Mouse (Mus musculus) liver, postnatal 0 days (tissue): Measurements from ENCODE around the gene Nudt5. TPM values are rescaled to one million over a fixed set of nuclear protein-coding genes. Genes with fewer than 3 reads are reported as not detected.

Experiments used
- ATAC-seq: fragments of 200-750 bp; cut with Nextera tagmentation; 2 replicates; pipeline ENCODE4 v1.8.0; 2017; ENCODE audit warnings: mild to moderate bottlenecking, moderate library complexity
- DNase-seq: peaks from one replicate; pipeline ENCODE4 v3.0.0-alpha.2; 2016
- H3K27ac ChIP-seq: fragments of 300-500 bp; sonication (generic); 2 replicates; pipeline ENCODE4 v1.5.1; 2014; ENCODE audit warnings: antibody characterized with exemption, moderate library complexity, mild to moderate bottlenecking, low read depth
- H3K27me3 ChIP-seq: fragments of 300-500 bp; sonication (generic); 2 replicates; pipeline ENCODE4 v1.6.1; 2014; ENCODE audit warnings: low read length, control low read depth, mixed read lengths; ENCODE audit not compliant: insufficient read depth
- H3K36me3 ChIP-seq: fragments of 300-500 bp; sonication (generic); replicated peaks from 2 replicates; pipeline ENCODE4 v1.6.1; 2014; ENCODE audit warnings: mild to moderate bottlenecking, control low read depth, low read length, moderate library complexity, mixed read lengths; ENCODE audit not compliant: insufficient read depth
- H3K4me1 ChIP-seq: fragments of 300-500 bp; sonication (generic); 2 replicates; pipeline ENCODE4 v1.6.1; 2014; ENCODE audit warnings: antibody characterized with exemption, mild to moderate bottlenecking, control low read depth; ENCODE audit not compliant: insufficient read depth
- H3K4me2 ChIP-seq: fragments of 300-500 bp; sonication (generic); 2 replicates; pipeline ENCODE4 v1.6.1; 2014; ENCODE audit warnings: low read depth, mild to moderate bottlenecking, low read length, moderate library complexity, mixed read lengths
- H3K4me3 ChIP-seq: fragments of 300-500 bp; sonication (generic); 2 replicates; pipeline ENCODE4 v1.5.1; 2014; ENCODE audit warnings: low read depth, low read length
- H3K9ac ChIP-seq: fragments of 300-500 bp; sonication (generic); replicated peaks from 2 replicates; pipeline ENCODE4 v1.6.1; 2014; ENCODE audit warnings: mild to moderate bottlenecking, moderate library complexity
- H3K9me3 ChIP-seq: fragments of 300-500 bp; sonication (generic); 2 replicates; pipeline ENCODE4 v1.6.1; 2016; ENCODE audit warnings: mild to moderate bottlenecking, control low read depth, low read length, mixed read lengths
- CTCF ChIP-seq: sonication (generic); IDR thresholded peaks from 2 replicates; pipeline ENCODE4 v1.5.1; 2016; ENCODE audit warnings: antibody characterized with exemption, low read depth
- EP300 ChIP-seq: IDR thresholded peaks from 2 replicates; pipeline ENCODE4 v1.6.1; 2016; ENCODE audit warnings: antibody characterized with exemption, low read depth, mild to moderate bottlenecking
- WGBS: fragments of 180-500 bp; shearing (Covaris S2); extraction: QIAGEN DNeasy Blood & Tissue Kit; methylation state at CpG from one replicate; pipeline ENCODE4 v1.1.7; 2014; ENCODE audit not compliant: insufficient replicate concordance; 5-methylcytosine and 5-hydroxymethylcytosine counted together
- polyA plus RNA-seq: library from polyadenylated mRNA; unstranded; fragments of >200 nt; fragmentation: Nextera tagmentation; extraction: Ambion mirVana; gene quantifications from 2 replicates; pipeline ENCODE4 v1.2.1, GENCODE M21; 2015

Gene Nudt5
- polyA plus RNA-seq, 1 experiment from 2014 or later: 25.7 TPM

DNA sequence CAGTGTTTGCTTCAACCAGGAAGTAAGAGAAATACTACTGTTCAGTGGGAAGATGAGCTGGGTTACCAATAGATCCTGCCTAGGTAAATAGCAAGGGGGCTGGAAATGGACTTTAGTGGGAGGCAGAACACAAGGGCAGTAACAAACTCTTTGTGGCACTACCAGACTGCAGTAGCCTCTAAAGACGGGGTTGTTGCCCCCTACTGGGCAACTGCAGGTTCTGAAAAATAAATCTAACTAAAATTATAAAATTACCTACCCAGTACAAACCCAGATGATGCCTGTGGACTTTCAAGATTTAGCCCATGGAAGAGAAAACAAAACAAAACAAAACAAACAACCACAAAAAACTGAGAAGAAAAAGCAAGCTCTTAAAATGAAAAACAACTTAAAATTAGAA is 20.6 kb upstream of the Nudt5 start:
- peaks cover 10% of the 10 kb centered on the region for H3K4me1 ChIP-seq
- H3K4me3 ChIP-seq: no peak overlapping the region
- peak overlapping the region; percentile 75 for H3K27ac ChIP-seq
- no peak overlapping the region for H3K9ac ChIP-seq
- no peaks in the 10 kb centered on the region for H3K9me3 ChIP-seq
- DNase-seq (no peak), ATAC-seq (no peak)
- H3K27me3 ChIP-seq: no peaks in the 10 kb centered on the region
- TF ChIP-seq EP300 (no peak), CTCF (peak; percentile 54)
- 17% methylated on average over 1 of the region's 1 CpGs for WGBS
- H3K4me2 ChIP-seq: no peak overlapping the region
- peaks cover 17% of the 10 kb centered on the region for H3K36me3 ChIP-seq

DNA sequence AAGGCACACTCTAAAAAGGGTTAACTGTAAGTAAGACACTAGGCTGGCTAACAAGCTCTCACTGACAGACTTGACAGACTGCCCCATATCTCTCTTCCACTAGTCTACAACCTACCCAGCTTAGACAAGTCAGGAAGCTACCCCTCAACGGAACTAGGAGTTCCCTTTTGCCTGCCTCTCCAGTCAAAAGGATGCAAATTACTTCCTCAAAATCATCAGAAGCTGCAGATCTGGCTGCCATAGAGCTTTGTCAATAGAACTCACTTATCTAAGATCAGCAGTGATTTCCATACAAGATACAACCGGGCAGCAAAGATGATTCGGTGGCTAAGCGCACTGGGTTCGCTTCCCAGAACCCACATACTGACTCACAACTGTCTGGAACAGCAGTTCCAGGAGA is 20.1 kb upstream of the Nudt5 start:
- TF ChIP-seq EP300 (no peak), CTCF (no peak)
- Histone ChIP-seq H3K4me1 (peaks cover 10% of the 10 kb centered on the region), H3K27ac (peak overlapping the region; percentile 75), H3K9me3 (no peaks in the 10 kb centered on the region), H3K27me3 (no peaks in the 10 kb centered on the region), H3K4me3 (no peak overlapping the region), H3K4me2 (no peak overlapping the region), H3K36me3 (peaks cover 16% of the 10 kb centered on the region), H3K9ac (no peak overlapping the region)
- 37% methylated on average over 5 of the region's 5 CpGs for WGBS
- DNase-seq: no peak
- no peak for ATAC-seq

DNA sequence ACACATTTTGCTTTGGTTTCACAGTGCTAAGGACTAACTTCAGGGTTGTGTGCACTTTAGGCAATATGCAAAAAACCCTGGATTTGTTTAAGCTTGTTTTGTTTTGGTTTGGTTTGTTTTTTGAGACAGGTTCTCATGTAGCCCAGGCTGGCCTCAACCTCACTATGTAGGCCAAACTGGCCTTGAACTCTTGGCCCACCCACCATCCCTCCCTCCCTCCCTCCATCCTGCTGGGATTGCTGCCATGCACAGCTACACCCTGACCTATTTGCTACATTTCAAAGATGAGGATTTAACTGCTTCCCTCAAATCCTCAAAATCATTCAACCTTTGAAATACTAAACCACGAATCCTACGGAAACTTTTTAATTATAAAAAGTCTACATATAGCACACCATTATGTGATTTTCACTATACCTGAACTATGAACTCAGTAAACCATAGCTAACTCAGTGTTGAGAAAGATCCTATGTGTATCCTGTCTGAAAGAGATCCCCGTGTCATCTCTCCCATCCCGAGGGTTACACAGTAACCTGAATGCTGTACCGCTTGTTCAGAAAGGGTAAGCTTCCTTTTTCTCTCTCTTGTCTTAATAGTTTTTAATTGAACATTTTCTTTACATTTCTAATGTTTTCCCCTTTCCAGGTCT is 19.4 kb upstream of the Nudt5 start:
- peak; percentile 69 for ATAC-seq
- 68% methylated on average over 5 of the region's 5 CpGs for WGBS

DNA sequence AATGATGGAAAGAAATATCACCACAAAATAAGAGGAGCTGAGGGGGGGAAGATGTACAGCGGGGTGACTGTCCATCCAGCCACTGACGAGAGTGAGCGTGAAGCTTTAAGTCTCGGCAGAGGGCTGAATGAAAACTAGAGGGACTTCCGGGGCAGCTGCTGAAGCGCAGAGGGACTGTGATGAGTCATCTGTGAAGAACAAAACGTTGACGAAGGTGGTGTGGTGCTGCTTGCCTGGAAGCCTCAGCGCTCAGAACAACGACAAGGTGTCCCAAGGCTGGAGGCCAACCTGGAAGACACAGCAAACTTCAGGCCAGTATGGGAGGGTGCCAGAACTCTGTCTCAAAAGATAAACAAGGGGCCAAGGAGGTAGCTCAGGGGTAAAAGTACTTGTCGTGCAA is 4.0 kb upstream of the Nudt5 start:
- 95% methylated on average over 11 of the region's 11 CpGs for WGBS
- no peak for TF ChIP-seq CTCF
- no peak for TF ChIP-seq EP300
- no peak for DNase-seq
- H3K27ac ChIP-seq: no peak overlapping the region
- no peaks in the 10 kb centered on the region for H3K9me3 ChIP-seq
- ATAC-seq: no peak
- no peaks in the 10 kb centered on the region for H3K27me3 ChIP-seq
- H3K36me3 ChIP-seq: peaks cover 41% of the 10 kb centered on the region
- H3K4me3 ChIP-seq: no peak overlapping the region
- no peak overlapping the region for H3K4me2 ChIP-seq
- no peak overlapping the region for H3K9ac ChIP-seq
- H3K4me1 ChIP-seq: peaks cover 3% of the 10 kb centered on the region; the same call in 1 of the 2 replicates

More for the DNA sequence above, 19.4 kb upstream of the Nudt5 start:
- H3K4me1 ChIP-seq: peaks cover 10% of the 10 kb centered on the region
- peak overlapping the region; percentile 75 for H3K27ac ChIP-seq
- no peak for DNase-seq
- TF ChIP-seq CTCF (no peak), EP300 (no peak)
- no peaks in the 10 kb centered on the region for H3K9me3 ChIP-seq
- H3K27me3 ChIP-seq: no peaks in the 10 kb centered on the region
- peaks cover 15% of the 10 kb centered on the region for H3K36me3 ChIP-seq
- H3K9ac ChIP-seq: no peak overlapping the region
- peak overlapping the region; percentile 42 for H3K4me2 ChIP-seq
- peak overlapping the region; percentile 13; the same call in 1 of the 2 replicates for H3K4me3 ChIP-seq

DNA sequence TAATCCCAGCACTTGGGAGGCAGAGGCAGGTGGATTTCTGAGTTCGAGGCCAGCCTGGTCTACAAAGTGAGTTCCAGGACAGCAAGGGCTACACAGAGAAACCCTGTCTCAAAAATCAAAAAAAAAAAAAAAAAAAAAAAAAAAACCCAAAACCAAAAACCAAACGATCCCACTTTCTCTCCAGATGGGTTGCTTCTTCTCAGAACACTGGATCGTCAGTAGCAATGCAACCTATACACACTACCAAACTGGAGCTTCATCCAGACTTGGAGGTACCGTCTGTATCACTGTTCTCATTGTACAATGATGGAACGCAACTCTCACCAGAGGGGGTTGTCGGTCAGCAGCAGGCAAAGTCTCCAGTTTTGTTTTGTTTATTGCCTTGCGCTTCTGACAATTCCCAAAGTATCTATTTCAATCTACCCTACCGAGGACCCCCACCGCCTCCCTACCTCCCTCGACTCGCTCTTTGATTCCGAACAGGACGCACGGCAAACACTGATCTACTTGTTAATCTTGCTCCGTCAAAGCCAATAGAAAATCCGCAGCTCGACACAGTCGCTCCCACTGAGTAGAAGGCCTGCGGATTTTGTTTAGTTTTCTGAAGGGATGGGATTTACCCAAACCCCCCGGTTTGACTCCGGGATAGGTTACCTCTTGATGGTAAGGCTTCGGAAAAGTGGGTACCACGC is 492 bp upstream of the Nudt5 start:
- ATAC-seq (peak; percentile 46), DNase-seq (no peak)
- H3K9me3 ChIP-seq: no peaks in the 10 kb centered on the region
- peaks cover 26% of the 10 kb centered on the region for H3K36me3 ChIP-seq
- peak overlapping the region; percentile 85 for H3K9ac ChIP-seq
- H3K4me1 ChIP-seq: peaks cover 8% of the 10 kb centered on the region
- H3K27me3 ChIP-seq: no peaks in the 10 kb centered on the region
- peak overlapping the region; percentile 74 for H3K4me2 ChIP-seq
- peak overlapping the region; percentile 81 for H3K4me3 ChIP-seq
- peak overlapping the region; percentile 86 for H3K27ac ChIP-seq
- WGBS: 4% methylated on average over 23 of the region's 23 CpGs
- TF ChIP-seq EP300 (no peak), CTCF (no peak)

DNA sequence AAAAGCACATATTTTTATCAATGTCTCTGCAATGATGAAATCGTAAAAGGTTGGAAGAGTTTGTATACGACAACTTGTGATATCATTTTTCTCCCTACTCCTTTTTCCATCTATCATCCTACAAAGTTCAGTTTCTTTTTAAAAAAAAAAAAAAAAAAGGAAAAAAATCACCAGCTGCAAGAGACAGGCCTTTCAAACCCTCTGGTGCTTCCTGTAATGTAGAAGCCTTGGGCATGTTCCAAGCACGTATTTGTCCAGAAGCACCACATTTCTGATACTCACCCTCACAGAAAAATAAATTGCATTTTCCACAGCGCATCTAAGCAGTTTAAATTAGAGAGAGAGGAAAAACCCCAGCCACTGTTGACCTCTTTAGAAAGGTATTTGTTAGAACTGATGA is 1.0 kb downstream of the Nudt5 start:
- H3K27me3 ChIP-seq: no peaks in the 10 kb centered on the region
- no peak for ATAC-seq
- 21% methylated on average over 4 of the region's 4 CpGs for WGBS
- peaks cover 8% of the 10 kb centered on the region for H3K4me1 ChIP-seq
- peaks cover 16% of the 10 kb centered on the region for H3K36me3 ChIP-seq
- H3K4me2 ChIP-seq: peak overlapping the region; percentile 74
- H3K9me3 ChIP-seq: no peaks in the 10 kb centered on the region
- peak overlapping the region; percentile 86; the same call in 1 of the 2 replicates for H3K27ac ChIP-seq
- peak overlapping the region; percentile 85 for H3K9ac ChIP-seq
- TF ChIP-seq EP300 (no peak), CTCF (no peak)
- H3K4me3 ChIP-seq: peak overlapping the region; percentile 81
- no peak for DNase-seq
